Mouse (Mus musculus) adrenal gland, postnatal 10 days (tissue): ENCODE results near the gene Tcf7. TPM values are rescaled to one million over a fixed set of nuclear protein-coding genes. Genes with fewer than 3 reads are reported as not detected.

Source experiments
- DNase-seq: peaks from one replicate; pipeline ENCODE4 v3.0.0; 2021; ENCODE audit warnings: mixed read lengths
- total RNA-seq, 2 experiments: library from RNA; stranded (reverse); gene quantifications; 2 replicates each; pipeline ENCODE4 v1.2.3; 2021

The Tcf7 gene
- total RNA-seq, 2 experiments from 2014 or later, result 41.7 to 42.2 TPM

- DNase-seq, result peak; percentile 87
Measured at GRCm38 (mm10) chr11:52283596-52284571, 1.1 kb upstream of the Tcf7 start.

- DNase-seq, result peak; percentile 50
Measured at GRCm38 (mm10) chr11:52282420-52282773, 417 bp downstream of the Tcf7 start.

- DNase-seq, result no peak
Measured at GRCm38 (mm10) chr11:52281568-52282328, 1.1 kb downstream of the Tcf7 start.

- DNase-seq, result no peak
Measured at GRCm38 (mm10) chr11:52280566-52281455, 2.0 kb downstream of the Tcf7 start.

- DNase-seq, result no peak
Measured at GRCm38 (mm10) chr11:52279611-52280145, 3.1 kb downstream of the Tcf7 start.

- no peak for DNase-seq
Measured at GRCm38 (mm10) chr11:52278991-52279390, 3.8 kb downstream of the Tcf7 start.

- DNase-seq, result no peak
Measured at GRCm38 (mm10) chr11:52278164-52278563, 4.7 kb downstream of the Tcf7 start.

- DNase-seq, result no peak
Measured at GRCm38 (mm10) chr11:52277433-52278150, 5.2 kb downstream of the Tcf7 start.

GRCm38 (mm10) chr11:52276961-52277391 is 5.8 kb downstream of the Tcf7 start:
- DNase-seq, result no peak

GRCm38 (mm10) chr11:52275774-52276555 is 6.8 kb downstream of the Tcf7 start:
- DNase-seq, result peak; percentile 55

- no peak for DNase-seq
Measured at GRCm38 (mm10) chr11:52275366-52275765, 7.4 kb downstream of the Tcf7 start.

- DNase-seq, result no peak
Measured at GRCm38 (mm10) chr11:52274456-52275112, 8.2 kb downstream of the Tcf7 start.

- no peak for DNase-seq
Measured at GRCm38 (mm10) chr11:52273942-52274330, 8.9 kb downstream of the Tcf7 start.

GRCm38 (mm10) chr11:52273183-52273941 is 9.5 kb downstream of the Tcf7 start:
- peak; percentile 71 for DNase-seq

- no peak for DNase-seq
Measured at GRCm38 (mm10) chr11:52272619-52273018, 10.2 kb downstream of the Tcf7 start.

GRCm38 (mm10) chr11:52271765-52272495 is 10.9 kb downstream of the Tcf7 start:
- DNase-seq, result no peak

GRCm38 (mm10) chr11:52269841-52270240 is 13.0 kb downstream of the Tcf7 start:
- peak; percentile 69 for DNase-seq
